Mouse (Mus musculus) embryonic fibroblast, embryonic 13.5 days (primary cell): ENCODE data around the gene Phxr2.

Experiments
- CTCF ChIP-seq: IDR thresholded peaks from 2 replicates; pipeline ENCODE4 v1.5.1; 2011; ENCODE audit warnings: mild to moderate bottlenecking, control low read depth, low read length, moderate library complexity, borderline replicate concordance; ENCODE audit not compliant: insufficient read depth
- POLR2A ChIP-seq: IDR thresholded peaks from 2 replicates; pipeline ENCODE4 v1.6.1; 2011; ENCODE audit warnings: low read depth, mild to moderate bottlenecking, control low read depth, low read length, moderate library complexity

DNA sequence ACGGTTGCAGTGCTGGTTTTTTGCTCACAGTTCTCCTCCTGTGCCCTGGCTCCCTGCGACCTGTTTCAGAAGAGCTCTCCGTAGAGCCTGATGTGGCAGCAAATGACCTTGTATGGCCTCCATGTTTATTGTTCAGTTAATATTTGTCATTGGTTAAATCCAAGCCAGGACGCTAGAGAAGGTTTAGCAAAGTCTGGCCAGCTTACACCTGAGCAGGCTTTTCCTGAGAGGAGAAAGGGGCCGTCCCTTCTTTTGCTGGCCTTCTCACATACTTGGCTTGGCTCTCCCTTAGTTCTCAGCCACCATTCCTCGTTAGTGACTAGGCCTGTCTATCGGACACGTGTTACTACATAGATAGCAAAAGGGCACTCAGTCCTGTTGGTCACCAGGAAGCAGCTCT lies 28.5 kb upstream of the Phxr2 start:
- no peak for TF ChIP-seq CTCF
- no peak for TF ChIP-seq POLR2A
